Mouse (Mus musculus) spleen, adult 2 months (tissue): ENCODE results near the gene Thsd7b.

Experiments used
- CTCF ChIP-seq: fragments of 200-500 bp; IDR thresholded peaks from 2 replicates; pipeline ENCODE4 v1.5.1; 2011; ENCODE audit warnings: mild to moderate bottlenecking, inconsistent platforms; ENCODE audit not compliant: insufficient read depth, insufficient read length, insufficient replicate concordance; ENCODE audit errors: extremely low read depth
- POLR2A ChIP-seq: fragments of 200-500 bp; IDR thresholded peaks from 2 replicates; pipeline ENCODE4 v1.6.1; 2011; ENCODE audit warnings: low read depth, low read length, inconsistent platforms

DNA sequence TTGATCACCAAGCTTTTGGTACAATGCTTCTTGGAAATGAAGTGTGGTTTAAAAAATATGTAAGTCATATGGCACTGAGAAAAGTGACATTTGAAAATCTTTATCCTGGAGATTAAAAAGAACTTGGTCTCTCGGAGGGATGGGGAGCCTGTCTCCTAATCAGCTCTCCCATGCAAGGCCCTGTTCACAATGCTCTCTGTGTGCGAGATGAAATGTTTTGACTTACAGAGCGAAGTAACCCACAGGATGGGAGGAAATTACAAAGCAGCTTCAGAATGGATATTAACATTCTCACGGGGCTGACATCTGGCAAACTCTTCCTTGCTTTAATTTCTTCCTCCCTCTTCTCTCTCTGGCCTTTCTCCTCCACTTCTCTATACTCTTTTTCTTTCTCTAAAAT lies 405.7 kb downstream of the Thsd7b start:
- TF ChIP-seq POLR2A (no peak), CTCF (no peak)
